Mouse (Mus musculus) limb, embryonic 11.5 days (tissue): ENCODE measurements around the gene Ptn. TPM values are rescaled to one million over a fixed set of nuclear protein-coding genes. Genes with fewer than 3 reads are reported as not detected.
"Not testable (repeated sequence)": the region's sequence is repeated elsewhere in the genome, so short reads cannot be mapped to it uniquely, and the experiment has no call there.

Experiments used
- ATAC-seq: fragments of 200-750 bp; cut with Nextera tagmentation; 2 replicates; pipeline ENCODE4 v1.8.0; 2017; ENCODE audit warnings: low read depth; ENCODE audit not compliant: insufficient number of reproducible peaks, low FRiP score, low TSS enrichment
- DNase-seq: peaks from one replicate; pipeline ENCODE4 v3.0.0-alpha.2; 2015; ENCODE audit warnings: low spot score
- H3K27ac ChIP-seq: fragments of 300-500 bp; sonication (generic); replicated peaks from 2 replicates; pipeline ENCODE4 v1.5.1; 2014; ENCODE audit warnings: low read depth, mild to moderate bottlenecking, low read length
- H3K27me3 ChIP-seq: fragments of 300-500 bp; sonication (generic); 2 replicates; pipeline ENCODE4 v1.6.1; 2014; ENCODE audit warnings: mild to moderate bottlenecking, low read length, mixed read lengths; ENCODE audit not compliant: control insufficient read depth, insufficient read depth
- H3K36me3 ChIP-seq: fragments of 300-500 bp; sonication (generic); 2 replicates; pipeline ENCODE4 v1.6.1; 2014; ENCODE audit warnings: mild to moderate bottlenecking, low read length, moderate library complexity, mixed read lengths; ENCODE audit not compliant: control insufficient read depth, insufficient read depth
- H3K4me1 ChIP-seq: fragments of 300-500 bp; sonication (generic); 2 replicates; pipeline ENCODE4 v1.6.1; 2014; ENCODE audit warnings: low read length, mixed read lengths; ENCODE audit not compliant: control insufficient read depth, insufficient read depth
- H3K4me2 ChIP-seq: fragments of 300-500 bp; sonication (generic); 2 replicates; pipeline ENCODE4 v1.6.1; 2014; ENCODE audit warnings: low read depth, mild to moderate bottlenecking, moderate library complexity; ENCODE audit not compliant: severe bottlenecking
- H3K4me3 ChIP-seq: fragments of 300-500 bp; sonication (generic); 2 replicates; pipeline ENCODE4 v1.5.1; 2014; ENCODE audit warnings: low read depth, low read length
- H3K9ac ChIP-seq: fragments of 300-500 bp; sonication (generic); 2 replicates; pipeline ENCODE4 v1.6.1; 2014; ENCODE audit warnings: mild to moderate bottlenecking, low read length
- H3K9me3 ChIP-seq: fragments of 300-500 bp; sonication (generic); 2 replicates; pipeline ENCODE4 v1.6.1; 2016; ENCODE audit warnings: low read length; ENCODE audit not compliant: control insufficient read depth
- WGBS: fragments of 180-500 bp; shearing (Covaris S2); extraction: QIAGEN DNeasy Blood & Tissue Kit; methylation state at CpG from one replicate; pipeline ENCODE4 v1.1.7; 2014; 5-methylcytosine and 5-hydroxymethylcytosine counted together
- polyA plus RNA-seq: library from polyadenylated mRNA; unstranded; fragments of >200 nt; fragmentation: Nextera tagmentation; extraction: Ambion mirVana; gene quantifications from 2 replicates; pipeline ENCODE4 v1.2.1, GENCODE M21; 2014

Ptn gene
- polyA plus RNA-seq, 1 experiment from 2014 or later: 623 TPM

GRCm38 (mm10) chr6:36766941-36767340, 43.1 kb downstream of the Ptn start:
- ATAC-seq (no peak), DNase-seq (no peak)
- Histone ChIP-seq H3K4me2 (no peak overlapping the region), H3K9ac (no peak overlapping the region), H3K4me1 (no peaks in the 10 kb centered on the region), H3K9me3 (no peaks in the 10 kb centered on the region), H3K36me3 (no peaks in the 10 kb centered on the region; the same call in 1 of the 2 replicates), H3K27ac (no peak overlapping the region), H3K4me3 (no peak overlapping the region), H3K27me3 (no peaks in the 10 kb centered on the region)
- 92% methylated on average over 3 of the region's 3 CpGs for WGBS

DNA sequence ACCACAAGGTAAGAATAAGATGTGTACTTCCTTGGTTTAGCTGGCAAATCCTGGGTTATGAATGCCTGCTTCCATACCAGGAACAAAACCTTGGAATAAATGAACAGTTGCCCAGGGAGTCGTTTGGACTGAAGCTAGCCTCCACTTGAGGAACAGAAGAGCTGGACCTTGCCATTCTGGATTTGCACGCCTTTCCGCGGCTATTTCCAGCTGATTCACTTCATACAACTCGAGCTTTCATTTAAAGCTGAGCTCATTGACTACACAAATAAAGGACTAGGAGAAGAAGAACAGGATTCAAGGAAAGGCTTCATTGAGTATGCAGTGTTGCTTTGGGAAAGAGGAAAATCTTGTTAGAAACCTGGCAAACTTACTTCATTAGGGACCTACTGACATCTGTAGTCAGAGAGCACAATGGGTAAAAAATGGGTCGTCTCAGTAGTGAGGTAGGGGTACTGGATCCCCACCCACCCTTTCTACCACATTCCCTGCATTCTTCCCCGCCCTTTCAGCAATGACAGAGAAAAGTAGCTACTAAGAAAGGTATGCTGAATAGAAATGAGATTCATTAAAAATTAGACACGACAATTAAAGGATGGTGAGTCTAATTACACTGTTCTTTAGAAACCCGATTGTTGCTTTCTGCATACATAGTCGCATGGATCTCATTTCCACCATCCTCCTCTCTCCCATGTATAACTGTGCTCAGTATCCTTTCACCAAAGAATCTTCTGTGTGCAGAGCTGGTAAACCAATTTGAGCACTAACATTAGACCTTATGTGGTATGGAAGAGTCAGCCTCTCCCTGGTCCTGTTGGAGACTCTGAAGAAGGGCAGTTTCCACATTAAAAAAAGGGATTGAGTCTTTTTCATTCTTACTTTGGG, 54.8 kb downstream of the Ptn start:
- no peaks in the 10 kb centered on the region for H3K9me3 ChIP-seq
- no peak overlapping the region for H3K27ac ChIP-seq
- 90% methylated on average over 10 of the region's 10 CpGs for WGBS
- no peak overlapping the region for H3K4me3 ChIP-seq
- no peaks in the 10 kb centered on the region for H3K27me3 ChIP-seq
- H3K4me2 ChIP-seq: no peak overlapping the region
- no peak overlapping the region for H3K9ac ChIP-seq
- ATAC-seq (no peak), DNase-seq (no peak)
- no peaks in the 10 kb centered on the region for H3K4me1 ChIP-seq
- H3K36me3 ChIP-seq: no peaks in the 10 kb centered on the region

GRCm38 (mm10) chr6:36752887-36753286, 57.1 kb downstream of the Ptn start:
- Histone ChIP-seq H3K27ac (no peak overlapping the region), H3K4me1 (no peaks in the 10 kb centered on the region), H3K9ac (no peak overlapping the region), H3K4me3 (no peak overlapping the region), H3K36me3 (no peaks in the 10 kb centered on the region), H3K9me3 (no peaks in the 10 kb centered on the region), H3K27me3 (no peaks in the 10 kb centered on the region), H3K4me2 (no peak overlapping the region)
- DNase-seq: no peak
- ATAC-seq: no peak
- WGBS: 71% methylated on average over 6 of the region's 6 CpGs

DNA sequence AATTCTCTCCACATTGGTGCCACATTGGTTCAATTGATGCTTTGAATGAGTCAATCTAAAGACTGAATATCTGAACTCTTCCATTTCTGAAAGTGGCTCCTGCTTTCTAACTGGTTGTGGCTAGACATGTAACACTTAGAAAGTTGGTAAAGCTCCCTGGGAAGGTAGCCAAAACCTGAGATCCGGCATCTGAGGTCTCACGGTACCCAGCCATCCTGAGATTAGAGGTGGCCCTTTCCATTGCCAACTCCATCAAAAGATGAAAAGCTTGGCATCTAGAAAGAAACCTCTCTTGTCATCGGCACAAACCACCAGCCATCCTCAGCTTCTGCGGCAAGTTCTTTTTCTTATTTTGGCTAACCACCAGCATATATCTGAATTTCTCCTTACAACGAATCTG, 70.2 kb downstream of the Ptn start:
- H3K9ac ChIP-seq: no peak overlapping the region
- no peaks in the 10 kb centered on the region for H3K27me3 ChIP-seq
- peaks cover 10% of the 10 kb centered on the region; the same call in 1 of the 2 replicates for H3K36me3 ChIP-seq

DNA sequence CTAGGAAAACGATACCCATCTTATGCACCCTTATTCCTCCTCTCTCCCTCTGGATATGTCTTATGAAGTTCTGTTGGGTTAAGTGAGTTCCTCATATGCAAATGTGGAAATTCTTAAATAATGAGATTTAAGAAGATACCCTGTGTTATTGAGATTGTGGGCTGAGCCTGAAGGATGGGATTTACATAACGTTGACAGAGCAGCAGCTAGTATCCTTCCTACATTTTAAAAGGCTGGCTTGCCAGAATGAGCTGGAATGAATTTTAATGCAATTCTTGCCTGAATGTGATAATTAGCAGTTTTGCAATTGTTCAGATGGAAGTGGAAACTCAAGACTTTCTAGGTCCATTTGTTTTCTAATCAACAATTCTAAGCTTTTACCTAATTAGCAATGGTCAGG, 73.3 kb downstream of the Ptn start:
- DNase-seq (no peak), ATAC-seq (no peak)
- no peak overlapping the region for H3K4me3 ChIP-seq
- H3K4me2 ChIP-seq: no peak overlapping the region
- no peaks in the 10 kb centered on the region for H3K4me1 ChIP-seq
- H3K36me3 ChIP-seq: peaks cover 19% of the 10 kb centered on the region; the same call in 1 of the 2 replicates
- H3K9me3 ChIP-seq: no peaks in the 10 kb centered on the region
- WGBS: 82% methylated on average over 2 of the region's 2 CpGs
- H3K27me3 ChIP-seq: no peaks in the 10 kb centered on the region
- H3K9ac ChIP-seq: no peak overlapping the region
- no peak overlapping the region for H3K27ac ChIP-seq

More for the DNA sequence above, 70.2 kb downstream of the Ptn start:
- Histone ChIP-seq H3K4me1 (no peaks in the 10 kb centered on the region), H3K4me3 (no peak overlapping the region), H3K27ac (no peak overlapping the region), H3K4me2 (no peak overlapping the region), H3K9me3 (no peaks in the 10 kb centered on the region)
- ATAC-seq (no peak), DNase-seq (no peak)
- 93% methylated on average over 5 of the region's 5 CpGs for WGBS

DNA sequence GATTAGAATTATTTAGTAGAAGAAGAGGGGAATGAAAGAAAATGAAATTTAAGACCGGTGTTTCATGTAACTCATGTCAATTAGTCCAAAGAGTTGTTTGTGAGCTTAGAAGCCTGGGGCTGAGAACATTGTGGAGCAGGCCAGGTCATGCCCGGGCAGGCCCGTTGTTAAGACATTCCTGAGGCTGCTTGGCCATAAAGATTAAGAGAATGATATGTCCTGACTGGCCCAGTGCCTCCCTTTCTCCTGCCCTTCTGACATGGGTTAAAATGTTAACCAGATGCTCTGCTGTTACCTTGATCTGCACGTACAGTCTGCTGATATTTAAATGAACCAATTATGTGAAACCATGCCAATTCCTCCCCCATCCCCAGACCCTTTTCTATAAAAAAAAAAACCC, 74.4 kb downstream of the Ptn start:
- peaks cover 29% of the 10 kb centered on the region; the same call in 1 of the 2 replicates for H3K36me3 ChIP-seq
- DNase-seq, H3K4me3 ChIP-seq, H3K27ac ChIP-seq, H3K4me2 ChIP-seq, H3K9ac ChIP-seq, H3K9me3 ChIP-seq, ATAC-seq, H3K27me3 ChIP-seq, H3K4me1 ChIP-seq: not testable (repeated sequence)
- 43% methylated on average over 4 of the region's 4 CpGs for WGBS

GRCm38 (mm10) chr6:36729811-36730210, 80.2 kb downstream of the Ptn start:
- not testable (repeated sequence) for H3K9ac ChIP-seq, H3K4me3 ChIP-seq, H3K27me3 ChIP-seq, DNase-seq, H3K4me1 ChIP-seq, H3K9me3 ChIP-seq, H3K4me2 ChIP-seq, ATAC-seq, H3K27ac ChIP-seq
- WGBS: 91% methylated on average over 7 of the region's 7 CpGs
- peaks cover 22% of the 10 kb centered on the region; the same call in 1 of the 2 replicates for H3K36me3 ChIP-seq

- Histone ChIP-seq H3K4me3 (no peak overlapping the region), H3K9ac (no peak overlapping the region), H3K36me3 (peaks cover 20% of the 10 kb centered on the region; the same call in 1 of the 2 replicates), H3K4me1 (no peaks in the 10 kb centered on the region), H3K4me2 (no peak overlapping the region), H3K9me3 (no peaks in the 10 kb centered on the region), H3K27me3 (no peaks in the 10 kb centered on the region), H3K27ac (no peak overlapping the region)
- DNase-seq: no peak
- 79% methylated on average over 7 of the region's 7 CpGs for WGBS
- ATAC-seq: no peak
These were observed 81.9 kb downstream of the Ptn start for GRCm38 (mm10) chr6:36728079-36728478.
